Mouse (Mus musculus) mature B cell (primary cell): ENCODE data around the gene Trim68.
"Not testable (repeated sequence)": the region's sequence is repeated elsewhere in the genome, so short reads cannot be mapped to it uniquely, and the experiment has no call there.

Source experiments
- in situ Hi-C: fragments of 300-500 bp; cut with MboI; formaldehyde crosslinking; loops from 2 replicates; pipeline ENCODE4 v1.14.3; 2019

The Trim68 gene

GRCm38 (mm10) chr7:102686944-102687501 lies at the start of gene Trim68:
TSS of gene Trim68 (minus strand) at chr7:102687327.
- in situ Hi-C loops, result no loop called here

- in situ Hi-C loops, result no loop called here
Measured at GRCm38 (mm10) chr7:102733793-102734192, 46.7 kb upstream of the Trim68 start.

GRCm38 (mm10) chr7:102727391-102727790 lies 40.3 kb upstream of the Trim68 start, which contains the start of gene Olfr559:
TSS of gene Olfr559 (minus strand) at chr7:102727491.
- in situ Hi-C loops, result no loop called here

- in situ Hi-C loops, result no loop called here
Measured at GRCm38 (mm10) chr7:102718970-102719369, 31.8 kb upstream of the Trim68 start, which contains the start of gene Olfr33. TSS of gene Olfr33 (minus strand) at chr7:102719070.

GRCm38 (mm10) chr7:102701915-102702314 lies 14.8 kb upstream of the Trim68 start, which contains the start of gene Olfr558:
TSS of gene Olfr558 (plus strand) at chr7:102702215.
- in situ Hi-C loops, result no loop called here

- in situ Hi-C loops, result no loop called here
Measured at GRCm38 (mm10) chr7:102698461-102698860, 11.3 kb upstream of the Trim68 start.

- in situ Hi-C loops, result no loop called here
Measured at GRCm38 (mm10) chr7:102695358-102696125, 8.4 kb upstream of the Trim68 start, which contains the start of gene Olfr557. TSS of gene Olfr557 (plus strand) at chr7:102695910.

- in situ Hi-C loops, result no loop called here
Measured at GRCm38 (mm10) chr7:102681916-102682315, 5.2 kb downstream of the Trim68 start.

- in situ Hi-C loops, result no loop called here
Measured at GRCm38 (mm10) chr7:102676225-102676624, 10.9 kb downstream of the Trim68 start.

- in situ Hi-C loops, result no loop called here
Measured at GRCm38 (mm10) chr7:102665378-102665777, 21.7 kb downstream of the Trim68 start.

GRCm38 (mm10) chr7:102664599-102664998 lies 22.5 kb downstream of the Trim68 start, which contains the start of gene Olfr556:
TSS of gene Olfr556 (plus strand) at chr7:102664899.
- in situ Hi-C loops, result no loop called here

- in situ Hi-C loops, result no loop called here
Measured at GRCm38 (mm10) chr7:102658523-102658922, 28.6 kb downstream of the Trim68 start, which contains the start of gene Olfr555. TSS of gene Olfr555 (plus strand) at chr7:102658823.

GRCm38 (mm10) chr7:102644945-102645344 lies 42.2 kb downstream of the Trim68 start:
- in situ Hi-C loops, result not testable (repeated sequence)

GRCm38 (mm10) chr7:102638132-102638531 lies 49.0 kb downstream of the Trim68 start, which contains the start of gene Olfr554:
TSS of gene Olfr554 (plus strand) at chr7:102638432.
- in situ Hi-C loops, result loop anchor here (10.0 kb wide), 1 partner anchor 133 kb away; no protein-coding TSS in a partner anchor

GRCm38 (mm10) chr7:102636665-102637064 lies 50.5 kb downstream of the Trim68 start:
- in situ Hi-C loops, result loop anchor here (10.0 kb wide), 1 partner anchor 132 kb away; no protein-coding TSS in a partner anchor
